Mouse (Mus musculus): Measurements from ENCODE around the gene Lama2.

DNA sequence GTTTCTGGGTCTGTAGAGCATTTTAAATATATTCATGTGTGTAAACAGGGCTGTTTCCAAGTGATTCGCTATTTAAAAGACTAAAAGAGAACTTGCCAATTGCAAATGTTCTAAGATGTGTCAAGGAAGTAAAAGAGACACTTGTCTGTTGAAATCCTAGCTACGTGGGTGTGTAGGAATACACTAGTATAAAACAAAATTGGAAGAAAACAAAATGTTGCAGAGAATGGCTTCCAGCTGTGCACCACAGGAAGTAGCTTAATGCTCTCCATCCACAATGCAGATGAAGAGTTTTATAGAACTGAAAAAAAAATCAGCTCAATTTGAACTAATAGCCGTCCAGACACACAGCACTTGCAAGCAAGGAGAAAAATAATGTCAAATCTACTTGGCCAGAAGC lies 144.0 kb downstream of the Lama2 start:
- TF ChIP-seq POLR2A (IDR thresholded peaks at IDR 0.05; ENCODE audit: low read depth, low read length), result no peak
- no peak for TF ChIP-seq CTCF (IDR thresholded peaks at IDR 0.05; ENCODE audit: borderline replicate concordance, insufficient read depth, low read length)
